Mouse (Mus musculus): Measurements from ENCODE around the gene Impdh2. TPM values are rescaled to one million over a fixed set of nuclear protein-coding genes. Genes with fewer than 3 reads are reported as not detected.

Impdh2 gene
- total RNA-seq, 4 experiments from 2014 or later: 60.2 to 78.6 (median 63.1) TPM

DNA sequence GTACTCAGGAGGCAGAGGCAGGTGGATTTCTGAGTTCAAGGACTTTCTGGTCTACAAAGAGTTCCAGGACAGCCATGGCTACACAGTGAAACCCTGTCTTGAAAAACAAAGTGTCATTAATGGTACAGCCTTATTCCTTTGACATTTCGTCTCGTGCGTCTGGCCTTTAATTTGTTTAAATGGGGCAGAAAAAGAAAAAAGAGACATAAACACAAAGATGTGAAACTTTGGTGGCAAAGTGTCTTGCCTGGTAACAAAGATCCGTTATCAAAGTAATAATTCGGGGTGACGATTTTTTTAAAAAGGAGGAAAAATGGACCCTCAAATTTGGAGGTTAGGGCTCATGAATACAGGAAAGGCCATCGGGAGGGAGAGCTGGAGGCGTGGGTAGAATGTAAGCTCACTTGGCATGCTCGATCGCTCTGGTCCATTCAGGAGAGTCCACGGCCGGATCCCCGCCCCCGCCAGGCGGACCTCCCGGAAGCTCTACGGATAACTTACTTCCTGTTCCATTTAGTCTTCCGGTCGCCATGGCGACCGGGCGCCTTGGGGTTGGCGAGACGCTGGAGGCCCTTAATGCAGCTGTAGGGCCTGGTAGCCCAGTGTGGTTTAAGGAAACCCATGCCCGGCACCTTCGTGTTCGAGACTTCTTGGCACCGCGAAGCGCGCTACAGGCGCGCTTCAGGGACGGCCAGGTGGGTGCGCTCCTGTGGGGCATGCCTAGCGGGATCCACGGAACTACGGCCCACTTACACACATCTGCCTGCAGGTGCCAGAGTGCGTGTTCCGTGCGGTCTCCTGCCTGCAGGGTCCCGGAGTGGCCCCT is 9.5 kb downstream of the Impdh2 start, which contains the start of gene Dalrd3:
Gene Dalrd3 (plus strand): TSS at position 506 of the 826 bp plus-strand sequence.
- DNase-seq (ENCODE audit: low spot score in 2 of 2): peak; percentile 88 to 90

DNA sequence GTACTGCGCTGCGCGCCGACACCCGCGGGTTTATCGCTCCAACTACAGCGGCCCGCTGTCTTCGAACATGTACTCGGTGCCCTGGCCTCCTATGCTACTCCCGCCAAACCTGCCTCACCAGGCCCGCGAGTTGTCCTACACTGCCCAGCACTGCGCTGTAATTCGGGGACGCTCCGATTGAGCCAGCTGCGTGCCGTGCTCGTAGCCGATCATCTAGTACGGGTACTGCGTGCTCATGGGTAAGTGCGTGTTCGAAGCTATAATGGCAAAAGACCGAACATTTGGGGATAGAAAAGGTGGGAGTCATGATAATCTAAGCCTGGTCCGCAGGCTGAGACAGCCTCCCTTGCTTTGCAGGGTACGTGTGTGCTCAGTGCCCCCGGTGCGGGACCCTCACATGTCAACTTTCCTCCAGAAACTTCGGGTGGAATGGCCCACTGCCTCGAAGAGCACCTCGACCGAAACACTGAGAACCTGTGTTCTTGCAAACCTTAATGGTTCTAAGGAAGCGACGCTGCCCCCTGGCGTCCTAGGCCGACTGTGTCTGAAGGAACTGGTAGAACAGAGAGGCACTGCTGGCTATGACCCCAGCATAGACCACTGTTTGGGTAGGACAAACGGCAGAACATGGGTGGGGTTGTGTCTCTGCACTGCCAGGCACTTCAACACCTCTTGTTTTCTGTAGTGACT is 10.3 kb downstream of the Impdh2 start:
- peak; percentile 41 to 46 for DNase-seq (ENCODE audit: low spot score in 2 of 2)

GRCm38 (mm10) chr9:108571401-108571973 is 11.4 kb downstream of the Impdh2 start:
- DNase-seq (ENCODE audit: low spot score in 2 of 2): no peak

DNA sequence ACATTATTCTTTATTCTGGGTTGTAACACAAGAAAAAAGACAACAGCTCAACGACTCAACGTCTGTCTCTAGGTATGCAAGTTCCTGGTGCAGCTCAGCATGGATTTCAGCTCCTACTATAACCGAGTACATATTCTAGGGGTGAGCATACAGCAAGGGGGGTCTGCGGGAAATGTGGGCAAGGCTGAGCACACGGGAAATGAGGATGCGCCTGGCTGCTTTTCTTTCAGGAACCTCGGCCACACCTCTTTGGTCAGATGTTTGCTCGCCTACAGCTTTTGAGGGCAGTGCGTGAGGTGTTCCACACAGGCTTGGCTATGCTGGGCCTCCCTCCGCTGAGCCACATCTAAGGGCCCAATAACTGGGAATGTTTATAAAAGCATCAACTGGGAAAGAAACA is 12.2 kb downstream of the Impdh2 start:
- DNase-seq (ENCODE audit: low spot score in 2 of 2): no peak

- DNase-seq (ENCODE audit: low spot score in 2 of 2): no peak
Measured at GRCm38 (mm10) chr9:108573774-108574690, 13.9 kb downstream of the Impdh2 start.

GRCm38 (mm10) chr9:108574921-108575320 is 14.8 kb downstream of the Impdh2 start:
- DNase-seq (ENCODE audit: low spot score in 2 of 2): no peak

DNA sequence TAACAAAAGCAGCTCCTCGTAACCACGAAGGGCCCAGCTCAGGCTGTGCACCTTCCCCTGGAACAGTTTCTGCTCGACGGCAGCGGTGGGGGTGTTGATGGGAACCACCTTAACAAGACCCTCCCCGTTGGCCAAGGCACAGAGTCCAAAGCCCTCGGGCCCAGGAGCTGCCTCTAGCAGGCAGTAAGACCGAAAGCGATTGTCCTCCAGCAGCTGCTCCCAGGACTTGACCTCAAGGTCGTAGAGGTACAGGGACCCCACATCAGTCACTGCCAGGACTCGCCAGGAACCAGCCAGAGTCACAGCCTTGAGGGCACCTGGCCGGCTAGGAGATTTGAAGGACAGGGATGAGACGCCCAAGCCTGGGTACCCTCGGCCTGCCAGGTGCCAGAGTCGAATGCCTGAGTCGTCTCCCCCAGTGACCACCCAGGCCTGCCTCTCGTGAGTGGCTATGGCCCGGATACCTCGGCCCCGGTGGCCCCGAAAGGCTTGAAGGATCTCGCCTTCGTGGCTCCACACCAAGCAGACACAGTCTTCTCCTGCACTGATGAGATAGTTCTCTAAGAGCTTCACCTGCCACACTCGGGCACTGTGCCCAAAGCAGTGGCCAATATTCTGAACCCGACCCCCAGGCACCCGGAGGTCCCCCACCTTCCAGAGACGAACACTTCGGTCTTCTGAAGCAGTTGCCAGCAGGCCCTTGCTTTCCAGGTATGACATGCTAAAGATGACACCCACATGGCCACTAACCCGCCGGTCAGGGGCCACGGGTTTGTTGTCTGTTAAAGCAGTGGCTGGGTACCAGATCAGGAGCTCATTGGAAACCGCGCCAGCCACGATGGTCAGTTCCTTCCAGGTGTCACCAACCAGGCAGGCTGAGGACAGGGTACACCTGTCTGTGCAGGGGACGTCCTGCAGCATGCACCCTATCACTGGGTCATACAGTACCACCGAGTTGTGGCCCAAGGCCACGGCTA is 15.5 kb downstream of the Impdh2 start:
- DNase-seq (ENCODE audit: low spot score in 2 of 2): no peak

DNA sequence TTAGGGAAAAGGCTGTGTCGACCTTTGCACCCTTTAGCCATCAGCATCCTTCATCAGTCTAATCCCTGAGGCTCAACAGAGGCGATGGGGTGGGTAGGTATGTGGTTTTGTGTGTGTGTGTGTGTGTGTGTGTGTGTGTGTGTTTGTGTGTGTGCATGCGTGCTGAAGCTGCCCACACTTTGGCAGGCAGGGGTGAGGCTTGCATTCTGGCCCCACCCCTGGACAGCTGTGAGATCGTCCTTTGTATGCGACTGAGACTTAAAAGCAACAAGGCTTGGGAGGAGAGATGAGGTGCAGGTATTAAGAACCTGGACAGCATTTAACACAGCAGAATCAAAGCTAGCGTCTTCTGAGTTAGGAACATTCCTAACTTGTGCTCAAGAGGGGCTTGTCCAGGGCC is 16.9 kb downstream of the Impdh2 start:
- DNase-seq (ENCODE audit: low spot score in 2 of 2): no peak

- peak; percentile 55 to 68 for DNase-seq (ENCODE audit: low spot score in 2 of 2)
Measured at GRCm38 (mm10) chr9:108577934-108578544, 18.0 kb downstream of the Impdh2 start.

DNA sequence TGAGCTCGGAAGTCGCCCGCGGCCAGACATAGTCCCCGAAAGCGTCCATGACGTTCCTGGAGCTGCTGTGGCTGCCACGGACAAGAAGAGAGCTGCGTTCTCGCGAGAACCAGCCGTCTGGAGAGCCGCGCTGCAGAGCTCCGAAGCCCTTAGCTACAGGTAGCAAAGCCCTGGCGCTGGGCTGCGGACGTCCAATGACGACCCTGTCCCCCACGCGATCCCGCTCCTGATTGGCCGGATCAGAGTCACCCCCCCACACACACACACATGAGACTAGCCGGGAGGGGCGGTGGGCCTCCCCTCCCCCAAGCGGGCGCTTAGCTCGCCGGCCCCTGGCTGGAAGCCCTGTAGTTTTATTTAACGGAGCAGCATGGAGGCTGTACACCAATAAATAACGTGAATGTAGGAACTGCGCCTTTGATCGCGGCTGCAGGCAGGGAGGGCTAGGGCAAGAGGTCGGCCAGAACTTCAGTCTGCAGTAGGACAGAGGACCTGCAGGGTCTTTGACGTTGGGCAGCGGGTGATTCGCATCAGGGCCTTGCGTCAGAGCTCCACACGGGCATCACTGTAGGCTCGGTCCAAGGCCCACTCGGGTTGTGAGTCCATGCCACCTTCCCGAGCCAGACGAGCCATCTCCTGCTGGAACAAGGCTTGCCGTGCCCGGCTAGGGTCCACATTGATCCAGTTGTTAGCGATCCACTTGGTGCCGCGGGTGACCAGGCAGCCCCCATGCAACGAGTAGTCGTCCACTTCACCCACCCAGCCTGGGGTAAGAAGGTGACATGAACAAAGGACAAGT is 18.7 kb downstream of the Impdh2 start, which contains the start of gene Wdr6:
Gene Wdr6 (minus strand): TSS at position 195 of the 799 bp plus-strand sequence.
- DNase-seq (ENCODE audit: low spot score in 2 of 2): peak; percentile 83 to 94

- DNase-seq (ENCODE audit: low spot score in 2 of 2): no peak
Measured at GRCm38 (mm10) chr9:108579344-108579690, 19.2 kb downstream of the Impdh2 start.

- peak; percentile 47 to 54 for DNase-seq (ENCODE audit: low spot score in 2 of 2)
Measured at GRCm38 (mm10) chr9:108587571-108588180, 27.6 kb downstream of the Impdh2 start.

DNA sequence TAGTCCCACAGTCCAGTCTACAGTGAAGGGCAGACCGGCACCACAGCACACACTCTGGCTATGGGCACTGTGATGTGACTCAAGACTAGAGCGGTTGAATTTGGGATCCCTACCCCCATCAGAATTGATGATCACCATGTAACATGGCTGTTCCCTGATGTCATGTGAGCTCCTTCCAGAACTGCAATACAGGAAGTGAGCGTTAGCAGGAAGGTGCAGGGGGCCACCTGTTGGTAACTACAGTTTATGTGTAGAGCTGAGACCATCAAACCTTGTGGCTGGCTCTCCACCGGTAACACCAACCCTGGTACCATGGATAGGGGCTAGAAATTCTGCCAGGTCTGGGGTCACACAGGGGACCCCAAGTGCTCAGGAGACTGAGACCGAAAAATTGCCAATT is 29.1 kb downstream of the Impdh2 start:
- DNase-seq (ENCODE audit: low spot score in 2 of 2): no peak

DNA sequence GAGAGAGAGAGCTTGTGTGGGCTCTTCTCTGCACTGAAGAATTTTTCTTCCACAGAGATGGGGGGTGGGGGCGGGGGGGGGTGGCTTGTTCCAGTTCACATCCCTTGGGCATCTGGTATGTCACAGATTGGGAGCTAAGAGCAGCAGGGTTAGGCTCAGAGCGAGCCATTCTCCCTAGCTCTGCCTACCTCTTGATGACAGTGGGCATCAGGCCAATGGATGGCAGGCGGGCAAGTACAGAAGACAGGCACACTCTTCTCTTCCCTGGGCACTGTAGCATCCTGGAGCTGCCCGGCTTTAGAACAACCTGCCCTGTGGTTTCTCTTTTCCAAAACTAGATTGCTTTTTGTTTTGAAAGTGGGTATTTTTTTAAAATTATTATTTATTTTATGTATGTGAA is 31.4 kb downstream of the Impdh2 start:
- DNase-seq (ENCODE audit: low spot score in 2 of 2): no peak

DNA sequence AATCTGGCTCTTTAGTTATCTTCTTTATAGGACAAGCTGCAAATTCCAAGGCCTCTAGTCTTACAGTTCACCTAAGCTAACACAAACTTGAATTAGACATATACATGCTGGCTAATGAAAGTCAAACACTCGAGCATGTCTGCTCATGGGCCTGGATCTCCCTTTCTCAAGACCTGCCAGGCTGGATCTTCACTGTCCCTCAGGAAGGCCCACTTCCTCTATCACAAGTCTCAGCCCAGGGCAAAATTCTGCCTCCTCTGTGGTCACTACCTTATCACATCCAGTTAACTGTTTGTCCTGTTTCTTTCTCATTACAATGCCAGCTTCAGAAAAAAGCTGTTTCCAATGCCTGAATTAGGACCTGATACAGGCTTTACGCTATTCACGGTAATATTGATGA is 34.3 kb downstream of the Impdh2 start:
- no peak for DNase-seq (ENCODE audit: low spot score in 2 of 2)

DNA sequence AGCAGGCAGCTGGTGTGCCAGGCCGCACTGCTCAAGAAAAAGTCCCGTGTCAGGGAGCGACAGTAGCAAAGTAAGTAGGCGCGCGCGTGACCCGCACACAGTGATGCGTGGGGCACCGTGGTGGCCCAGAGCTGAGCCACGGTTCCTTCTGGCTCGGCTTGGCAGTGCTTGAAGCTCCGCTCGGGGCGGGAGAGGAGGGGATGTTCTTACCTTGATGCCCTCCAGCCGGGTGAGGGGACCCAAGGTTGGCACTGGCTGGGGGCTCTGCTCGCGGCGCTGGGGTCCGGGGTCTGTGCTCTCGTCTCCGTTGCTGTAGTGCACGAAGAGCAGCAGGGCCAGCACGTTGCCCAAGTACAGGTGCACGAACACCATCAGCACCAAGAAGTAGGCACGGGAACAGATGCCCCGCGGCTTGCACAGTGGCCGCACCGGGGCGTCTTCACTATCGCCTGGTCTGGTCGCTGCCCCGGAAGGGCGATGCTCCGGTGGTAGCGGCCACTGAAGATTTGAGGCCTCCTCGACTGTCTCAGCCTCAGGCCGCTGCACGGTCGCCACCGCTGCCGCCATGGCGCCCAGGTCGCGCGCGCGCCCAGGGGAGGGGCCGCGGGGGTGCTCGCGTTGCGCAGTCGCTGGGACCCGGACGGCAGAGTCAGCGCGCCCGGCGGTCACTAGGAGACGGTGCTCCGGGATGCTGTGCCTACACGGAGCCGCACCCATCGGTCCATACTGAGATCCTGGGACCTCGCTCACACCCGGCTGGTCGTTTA is 37.1 kb downstream of the Impdh2 start, which contains the start of gene P4htm:
Gene P4htm (minus strand): TSS at position 670 of the 767 bp plus-strand sequence.
- DNase-seq (ENCODE audit: low spot score in 2 of 2): peak; percentile 38

GRCm38 (mm10) chr9:108599021-108599566 is 39.0 kb downstream of the Impdh2 start:
- DNase-seq (ENCODE audit: low spot score in 2 of 2): no peak

All from gastrocnemius, adult 8-10 months (tissue).